Mouse (Mus musculus) cerebellum, adult 11-12 months (tissue): ENCODE results near the gene Myo16.
A peak's percentile ranks its signal among the peaks of the same experiment; 100 is the strongest.

Experiments
- DNase-seq: peaks from one replicate; pipeline ENCODE4 v3.0.0; 2022

The Myo16 gene

DNA sequence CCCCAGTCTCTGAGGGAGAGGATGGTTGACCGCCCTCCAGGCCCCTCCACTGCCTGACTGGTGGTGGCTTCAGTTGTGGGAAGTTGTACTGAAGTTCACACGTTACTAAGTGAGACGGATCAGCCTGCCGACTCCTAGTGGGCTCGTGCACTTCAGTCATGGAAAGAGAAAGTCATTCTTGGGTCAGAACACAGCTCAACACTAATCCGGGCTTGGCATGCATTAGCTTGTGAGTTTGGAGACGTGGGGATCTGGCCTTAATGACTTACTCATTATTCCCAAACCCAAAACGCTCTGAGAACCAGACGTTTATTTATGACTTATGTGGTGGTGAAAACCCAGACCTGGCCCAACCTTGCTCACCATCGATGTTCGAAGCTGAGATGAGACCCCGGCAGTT lies 263.1 kb downstream of the Myo16 start:
- DNase-seq = no peak

GRCm38 (mm10) chr8:10417281-10417680 lies 263.6 kb downstream of the Myo16 start:
- no peak for DNase-seq

- DNase-seq = no peak
These were observed 264.3 kb downstream of the Myo16 start for GRCm38 (mm10) chr8:10418013-10418412.

DNA sequence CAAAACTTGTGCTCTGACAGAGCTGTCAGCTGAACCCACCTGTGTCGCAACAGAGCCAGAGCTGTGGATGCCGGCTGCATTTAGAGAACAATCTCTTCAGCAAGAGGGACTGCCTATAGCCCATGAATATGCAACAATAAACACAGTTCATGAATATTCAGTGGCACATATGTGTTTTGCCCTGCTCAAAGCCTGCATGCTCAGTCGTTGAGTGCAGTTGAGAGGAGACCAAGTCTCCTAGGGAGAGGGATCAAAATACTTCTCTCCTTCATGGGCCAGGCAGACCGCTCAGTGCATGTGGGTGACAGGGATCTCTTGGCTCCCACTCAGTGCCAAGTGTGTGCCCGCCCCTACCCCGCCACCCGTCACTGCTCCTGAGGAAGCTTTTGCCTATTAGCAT lies 265.3 kb downstream of the Myo16 start:
- DNase-seq = no peak

- DNase-seq = no peak
These were observed 266.0 kb downstream of the Myo16 start for GRCm38 (mm10) chr8:10419726-10420125.

- DNase-seq = no peak
These were observed 266.8 kb downstream of the Myo16 start for GRCm38 (mm10) chr8:10420551-10420950.

DNA sequence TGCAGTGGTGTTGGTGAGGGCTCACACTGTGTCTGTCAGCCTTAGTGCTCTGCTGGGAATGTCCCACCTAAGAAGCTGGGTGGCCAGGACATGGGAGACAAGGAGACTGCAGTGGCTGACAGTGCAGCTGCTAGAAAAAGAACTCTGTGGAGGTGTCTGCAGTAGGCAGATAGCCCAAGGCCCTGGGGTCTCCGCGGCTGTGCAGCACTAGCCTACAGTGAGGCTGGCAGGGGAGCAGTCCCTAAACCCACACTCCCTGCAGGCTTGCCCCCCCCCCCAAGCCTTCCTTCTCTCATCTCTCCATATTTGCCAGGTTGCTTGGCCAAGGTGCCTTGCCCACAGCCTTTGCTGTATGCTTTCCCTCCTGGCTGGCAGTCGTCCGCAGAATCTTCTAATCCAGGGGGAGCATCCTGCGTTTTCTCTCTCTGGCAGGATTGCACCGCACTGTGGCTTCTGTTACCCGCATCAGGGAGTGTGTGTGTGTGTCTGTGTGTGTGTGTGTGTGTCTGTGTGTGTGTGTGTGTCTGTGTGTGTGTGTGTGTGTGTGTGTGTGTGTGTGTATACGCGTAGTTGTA lies 267.9 kb downstream of the Myo16 start:
- DNase-seq = no peak

- no peak for DNase-seq
These were observed 281.8 kb downstream of the Myo16 start for GRCm38 (mm10) chr8:10435492-10435891.

DNA sequence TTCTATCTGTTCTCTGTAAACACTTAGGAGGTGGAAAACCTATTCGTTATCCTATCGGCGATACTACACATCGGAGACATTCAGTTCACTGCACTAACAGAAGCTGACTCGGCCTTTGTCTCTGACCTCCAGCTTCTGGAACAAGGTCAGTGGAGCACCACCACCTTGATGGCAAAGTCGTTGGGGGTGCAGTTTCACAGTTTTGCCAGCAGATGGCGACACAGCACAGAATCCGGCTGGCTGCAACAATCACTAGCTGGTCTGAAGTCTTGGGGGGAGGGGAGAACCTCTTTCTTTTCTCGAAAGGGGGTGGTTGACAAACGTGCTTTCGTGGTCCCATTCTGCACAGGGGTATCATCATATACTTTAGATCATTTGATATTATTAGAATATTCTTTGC lies 285.1 kb downstream of the Myo16 start:
- peak; percentile 42 for DNase-seq

- no peak for DNase-seq
These were observed 286.1 kb downstream of the Myo16 start for GRCm38 (mm10) chr8:10439595-10440453.

GRCm38 (mm10) chr8:10442562-10442961 lies 288.9 kb downstream of the Myo16 start:
- no peak for DNase-seq

- no peak for DNase-seq
These were observed 291.3 kb downstream of the Myo16 start for GRCm38 (mm10) chr8:10445011-10445410.

DNA sequence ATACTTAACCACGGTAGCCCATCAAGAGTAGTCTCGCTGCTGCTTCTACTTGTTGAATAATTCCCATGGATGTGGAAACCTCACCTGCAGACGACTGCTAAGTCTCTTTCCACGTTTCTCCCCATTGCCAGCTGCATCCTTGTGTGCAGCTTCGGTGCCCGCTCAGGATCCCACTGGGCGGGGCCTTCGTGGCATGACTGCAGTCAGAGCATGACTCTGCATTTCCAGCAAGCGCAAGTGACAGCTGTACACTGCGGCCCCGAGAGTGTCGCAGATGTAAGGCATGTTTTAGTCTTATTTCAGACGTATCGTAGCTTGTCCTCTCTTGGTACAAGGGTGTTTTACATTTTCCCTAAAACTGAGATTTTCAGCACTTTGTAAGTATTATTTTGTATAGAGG lies 294.8 kb downstream of the Myo16 start:
- DNase-seq = no peak

DNA sequence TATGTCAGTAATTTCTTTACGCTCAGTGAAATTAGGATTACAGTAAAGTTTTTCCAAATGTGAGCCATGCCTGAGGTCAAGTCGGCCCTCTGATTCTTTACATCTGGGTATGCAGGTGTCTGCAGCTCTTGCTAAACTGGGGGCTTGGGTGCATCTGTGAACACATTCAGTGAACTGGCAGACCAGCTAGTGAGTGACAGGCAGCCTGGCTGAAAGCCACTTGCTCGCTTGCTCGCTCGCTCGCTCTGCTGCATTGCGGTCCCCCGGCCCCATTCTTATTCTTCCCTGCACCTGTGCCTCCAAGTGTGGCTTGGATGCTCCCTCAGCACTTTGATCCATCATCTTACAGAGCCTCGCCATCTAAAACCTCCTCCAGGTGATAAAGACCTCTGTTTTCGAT lies 299.3 kb downstream of the Myo16 start:
- DNase-seq = no peak

- no peak for DNase-seq
These were observed 304.5 kb downstream of the Myo16 start for GRCm38 (mm10) chr8:10458151-10458649.

GRCm38 (mm10) chr8:10462271-10462670 lies 308.6 kb downstream of the Myo16 start:
- DNase-seq = no peak

DNA sequence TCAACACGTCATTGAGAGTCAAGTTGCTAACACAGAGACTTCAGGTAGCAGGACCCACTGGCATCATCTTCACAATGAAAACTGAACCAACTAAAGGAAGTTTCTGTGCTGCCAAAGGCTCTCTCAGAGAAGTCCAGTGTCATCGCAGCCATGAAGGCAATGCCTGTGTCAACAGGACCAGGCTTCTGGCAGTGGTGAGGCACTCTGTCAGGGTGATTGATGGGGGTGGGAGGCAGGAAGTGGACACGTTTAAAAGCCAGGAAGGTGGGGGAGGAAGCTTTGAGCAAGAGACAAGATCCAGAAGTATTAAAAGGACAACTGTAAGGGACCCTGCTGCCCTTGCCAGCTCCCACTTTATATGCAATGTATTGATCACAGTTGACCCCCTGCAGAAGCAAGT lies 314.8 kb downstream of the Myo16 start:
- DNase-seq = no peak

- no peak for DNase-seq
These were observed 315.9 kb downstream of the Myo16 start for GRCm38 (mm10) chr8:10469658-10470057.

DNA sequence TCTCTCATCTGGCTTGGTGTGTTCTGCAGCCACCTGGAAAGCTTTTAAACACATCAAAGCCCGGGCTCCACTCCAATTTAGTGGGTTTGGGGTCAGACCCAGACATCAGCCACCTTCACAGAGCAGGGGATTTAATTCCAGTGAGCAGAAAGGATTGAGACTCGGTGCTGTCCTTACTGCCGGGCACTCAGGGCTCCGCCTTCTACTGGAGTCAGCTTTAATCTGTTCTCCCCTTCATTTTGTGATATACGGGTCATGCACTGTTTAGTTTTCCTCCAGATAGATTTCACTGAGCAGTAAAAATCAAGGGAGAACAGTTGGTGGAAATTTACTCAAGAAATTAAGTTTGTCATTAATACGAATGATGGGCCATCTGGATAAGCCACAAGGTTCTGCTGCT lies 316.6 kb downstream of the Myo16 start:
- DNase-seq = no peak

- no peak for DNase-seq
These were observed 318.7 kb downstream of the Myo16 start for GRCm38 (mm10) chr8:10472371-10472770.

GRCm38 (mm10) chr8:10474446-10474845 lies 320.7 kb downstream of the Myo16 start:
- DNase-seq = no peak

DNA sequence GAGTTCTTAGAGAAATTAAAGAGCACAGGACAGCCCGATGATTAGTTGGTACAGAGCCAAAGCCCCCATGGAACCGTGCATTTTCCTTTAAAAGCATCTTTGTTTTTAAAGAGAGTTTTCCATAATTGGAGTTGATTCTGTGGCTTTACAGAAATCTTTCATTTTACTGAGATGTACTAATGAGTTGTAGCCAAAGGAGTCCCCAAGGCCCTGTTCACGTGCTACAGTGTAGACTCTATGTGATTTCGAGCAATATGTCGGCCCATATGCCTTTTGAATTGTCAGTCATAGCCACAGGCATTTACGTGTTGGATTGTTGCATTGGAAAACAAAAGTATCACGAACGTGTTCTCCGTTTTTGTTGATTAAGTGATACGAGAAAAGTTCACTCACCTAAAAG lies 325.3 kb downstream of the Myo16 start:
- no peak for DNase-seq

GRCm38 (mm10) chr8:10480850-10481249 lies 327.1 kb downstream of the Myo16 start:
- no peak for DNase-seq

DNA sequence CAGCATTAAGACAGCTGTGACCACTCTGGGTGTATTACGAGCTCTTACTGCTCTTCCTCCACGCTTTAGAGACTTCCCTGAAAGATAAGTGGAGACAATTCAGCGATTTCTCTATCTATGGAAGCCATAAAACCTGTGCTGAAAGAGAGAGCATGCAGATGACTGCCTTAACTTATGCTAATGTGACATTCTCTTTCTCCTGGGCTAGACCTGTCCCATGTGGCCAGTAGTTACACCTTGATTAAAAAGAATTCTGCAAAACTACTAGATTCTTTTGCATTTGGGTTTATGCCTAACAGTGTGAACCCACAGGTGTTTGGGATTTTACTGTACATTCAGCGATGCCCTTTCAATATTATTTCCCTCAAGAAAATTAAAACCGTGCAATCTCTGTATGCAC lies 328.4 kb downstream of the Myo16 start:
- no peak for DNase-seq

- no peak for DNase-seq
These were observed 329.2 kb downstream of the Myo16 start for GRCm38 (mm10) chr8:10482880-10483279.
